Mouse (Mus musculus) spleen, postnatal 14 days (tissue): Measurements from ENCODE around the gene Slc39a11.

Experiments used
- DNase-seq, 2 experiments: peaks; one replicate each; pipeline ENCODE4 v3.0.0; 2021 to 2022; ENCODE audit warnings: low spot score in 2 of 2

The Slc39a11 gene

DNA sequence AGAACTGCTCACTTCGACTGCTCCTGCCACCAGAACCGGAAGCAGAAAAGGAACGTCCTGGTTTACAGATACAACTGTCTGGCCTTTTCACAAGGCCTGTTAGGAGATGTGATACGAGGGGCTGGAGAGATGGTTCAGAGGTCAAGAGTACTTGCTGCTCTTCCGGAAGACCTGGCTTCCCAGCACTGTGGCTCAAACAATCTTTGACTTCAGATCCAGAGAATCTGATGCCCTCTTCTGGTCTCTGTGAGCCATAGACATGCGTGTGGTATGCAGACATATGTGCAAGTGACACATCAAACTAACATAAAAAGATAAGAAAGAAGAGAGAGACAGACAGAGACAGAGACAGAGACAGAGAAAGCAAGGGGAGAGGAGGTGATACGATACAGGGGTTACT lies 17.6 kb downstream of the Slc39a11 start:
- DNase-seq = no peak

DNA sequence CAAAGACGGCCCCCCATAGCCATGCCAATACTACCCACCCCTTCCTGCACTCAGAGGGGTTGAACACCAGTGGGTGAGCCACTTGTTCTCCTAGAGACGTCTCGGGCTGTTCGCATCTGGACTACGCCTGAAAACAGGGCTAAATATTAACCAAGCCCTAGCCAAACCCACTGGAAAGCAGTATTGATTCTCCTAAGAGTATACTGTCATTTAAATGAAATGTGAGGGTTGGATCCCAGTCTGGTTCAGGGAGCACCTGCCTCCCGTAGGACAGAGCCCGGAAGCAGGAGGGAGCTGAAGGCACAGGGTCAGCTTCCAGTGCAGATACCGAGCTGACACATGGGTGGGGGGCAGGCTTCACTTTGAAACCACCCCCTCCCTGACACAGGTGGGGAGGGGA lies 18.0 kb downstream of the Slc39a11 start:
- no peak for DNase-seq

DNA sequence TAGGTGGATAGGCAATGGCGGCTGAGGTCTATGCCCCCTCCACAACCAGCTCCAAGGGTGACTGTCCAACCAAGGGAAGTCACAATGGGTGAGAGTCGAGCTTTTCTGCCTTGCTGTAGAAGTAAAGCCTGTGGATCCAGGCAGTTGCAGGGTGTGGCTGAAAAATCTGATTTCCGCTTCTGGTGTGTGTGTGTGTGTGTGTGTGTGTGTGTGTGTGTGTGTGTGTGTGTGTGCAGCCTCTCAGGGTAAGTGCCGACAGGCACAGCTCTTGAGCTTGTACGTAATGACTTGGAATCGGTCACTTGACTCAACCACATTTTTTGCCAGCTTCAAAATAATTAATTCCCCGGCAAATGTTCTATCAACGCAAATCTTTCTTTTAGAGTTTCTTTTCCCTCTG lies 18.6 kb downstream of the Slc39a11 start:
- no peak for DNase-seq

DNA sequence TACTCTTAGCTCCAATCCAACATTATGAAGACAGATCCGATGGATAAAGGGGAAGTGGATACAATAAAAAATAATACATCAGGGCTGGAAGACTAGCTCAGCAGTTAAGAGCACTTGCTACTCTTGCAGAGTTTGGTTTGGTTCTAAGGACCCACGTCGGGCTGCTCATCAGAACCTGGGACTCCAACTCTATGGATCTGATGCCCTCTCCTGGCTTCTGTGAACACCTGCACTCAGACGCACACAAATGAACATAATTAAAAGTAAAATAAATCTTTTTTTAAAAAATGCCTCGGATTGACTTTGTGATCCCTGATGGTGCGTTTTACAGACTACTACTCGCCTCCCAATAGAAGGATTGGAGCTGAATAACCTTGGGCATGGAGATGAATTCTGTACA lies 19.2 kb downstream of the Slc39a11 start:
- no peak for DNase-seq

DNA sequence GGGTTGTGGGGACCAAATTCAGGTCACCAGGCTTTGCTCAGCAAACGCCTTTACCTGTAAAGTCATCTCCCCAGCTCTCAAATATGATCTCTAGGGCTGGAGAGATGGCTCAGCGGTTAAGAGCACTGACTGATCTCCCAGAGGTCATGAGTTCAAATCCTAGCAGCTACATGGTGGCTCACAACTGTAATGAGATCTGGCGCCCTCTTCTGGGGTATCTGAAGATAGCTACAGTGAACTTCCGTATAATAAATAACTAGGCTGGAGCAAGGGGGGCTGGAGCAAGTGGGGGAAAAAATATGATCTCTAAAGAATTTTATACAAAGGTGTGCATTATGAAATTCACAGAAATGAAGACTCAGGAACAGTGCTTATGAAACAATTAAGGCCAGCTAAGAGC lies 22.1 kb downstream of the Slc39a11 start:
- no peak for DNase-seq

DNA sequence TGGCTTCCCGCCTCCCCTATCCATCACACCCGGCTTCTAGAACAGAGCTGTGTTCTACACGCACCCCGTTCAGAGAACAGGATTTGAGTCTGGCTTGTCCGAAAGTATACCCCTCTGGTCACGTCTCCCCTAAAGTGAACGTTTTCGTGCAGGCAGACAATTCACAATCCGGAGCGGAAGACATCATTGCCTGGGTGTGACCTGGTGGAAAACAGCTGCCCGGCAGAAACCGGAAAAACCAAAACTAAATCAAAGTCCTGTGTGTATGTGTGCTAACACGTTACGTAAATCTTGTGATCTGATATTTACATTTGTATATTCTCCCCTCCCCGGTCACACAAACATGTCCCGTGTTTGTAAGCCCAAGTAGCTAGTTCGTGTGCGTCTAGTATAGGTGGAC lies 24.4 kb downstream of the Slc39a11 start:
- DNase-seq = no peak

DNA sequence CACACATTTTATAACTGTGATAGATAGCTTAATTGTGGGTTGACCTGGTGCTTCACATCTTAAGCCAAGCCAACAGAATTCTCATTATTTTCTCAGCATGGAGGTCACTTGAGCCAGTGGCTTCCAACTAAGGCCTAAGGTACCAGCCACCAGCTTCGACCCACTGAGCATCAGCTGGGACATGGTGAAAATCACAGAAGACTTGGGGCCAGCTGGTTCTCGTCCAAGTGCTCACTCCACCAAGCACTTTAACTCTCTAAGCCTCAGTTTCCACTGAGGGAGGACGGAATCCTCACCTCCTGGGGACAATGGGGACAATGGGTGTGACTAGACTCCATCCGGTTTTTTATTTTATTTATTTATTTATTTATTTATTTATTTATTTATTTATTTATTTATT lies 27.9 kb downstream of the Slc39a11 start:
- no peak for DNase-seq

DNA sequence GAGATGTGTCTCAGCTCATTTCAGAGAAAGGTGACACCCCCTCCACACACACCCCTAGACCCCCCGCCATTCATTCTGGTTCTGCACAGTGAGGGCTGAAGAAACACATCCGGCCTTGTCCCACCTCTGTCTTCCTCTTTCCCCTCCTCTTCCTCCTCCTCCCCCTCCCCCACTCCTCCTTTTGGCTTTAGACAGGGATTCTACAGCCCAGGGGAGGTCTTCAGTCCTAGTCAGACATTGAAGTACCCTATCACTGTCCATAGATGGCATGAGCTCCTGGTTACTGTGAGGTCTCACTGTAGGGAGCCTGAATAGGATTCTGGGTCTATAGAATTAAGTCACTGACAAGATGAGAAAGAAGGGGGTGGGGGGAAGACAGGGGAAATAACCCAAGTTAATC lies 28.9 kb downstream of the Slc39a11 start:
- no peak for DNase-seq

DNA sequence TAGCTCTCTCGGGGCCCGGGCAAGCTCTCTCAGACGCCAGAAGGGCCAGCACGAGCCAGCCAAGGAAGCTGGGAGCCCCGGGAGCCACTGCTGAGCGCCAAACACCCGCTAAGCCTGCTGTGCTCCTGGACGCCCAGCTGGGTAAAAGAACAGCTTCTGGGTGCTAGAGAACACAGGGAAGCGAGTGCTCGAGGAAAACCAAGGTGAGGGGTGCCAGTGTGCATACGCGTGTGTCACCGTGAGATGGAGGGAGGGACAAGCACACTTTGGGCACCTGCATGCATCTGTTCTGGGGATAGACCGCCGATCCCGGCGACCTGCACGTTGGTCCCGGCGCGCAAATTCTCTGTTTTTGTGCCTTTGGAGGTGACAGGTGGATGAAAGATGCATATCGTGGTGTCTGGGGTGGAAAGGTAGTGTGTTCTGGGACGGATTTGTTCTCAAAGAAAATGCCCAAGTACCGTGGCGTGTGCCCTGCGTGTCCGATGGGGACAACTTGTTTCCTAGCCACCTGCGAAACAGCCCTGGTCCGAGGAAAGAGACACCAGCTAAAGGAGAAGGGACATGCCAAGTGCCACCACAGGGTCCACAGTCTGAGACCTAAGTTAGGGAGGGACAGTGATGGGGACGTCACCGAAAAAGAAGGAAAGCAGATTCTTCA lies 30.3 kb downstream of the Slc39a11 start:
- no peak for DNase-seq

DNA sequence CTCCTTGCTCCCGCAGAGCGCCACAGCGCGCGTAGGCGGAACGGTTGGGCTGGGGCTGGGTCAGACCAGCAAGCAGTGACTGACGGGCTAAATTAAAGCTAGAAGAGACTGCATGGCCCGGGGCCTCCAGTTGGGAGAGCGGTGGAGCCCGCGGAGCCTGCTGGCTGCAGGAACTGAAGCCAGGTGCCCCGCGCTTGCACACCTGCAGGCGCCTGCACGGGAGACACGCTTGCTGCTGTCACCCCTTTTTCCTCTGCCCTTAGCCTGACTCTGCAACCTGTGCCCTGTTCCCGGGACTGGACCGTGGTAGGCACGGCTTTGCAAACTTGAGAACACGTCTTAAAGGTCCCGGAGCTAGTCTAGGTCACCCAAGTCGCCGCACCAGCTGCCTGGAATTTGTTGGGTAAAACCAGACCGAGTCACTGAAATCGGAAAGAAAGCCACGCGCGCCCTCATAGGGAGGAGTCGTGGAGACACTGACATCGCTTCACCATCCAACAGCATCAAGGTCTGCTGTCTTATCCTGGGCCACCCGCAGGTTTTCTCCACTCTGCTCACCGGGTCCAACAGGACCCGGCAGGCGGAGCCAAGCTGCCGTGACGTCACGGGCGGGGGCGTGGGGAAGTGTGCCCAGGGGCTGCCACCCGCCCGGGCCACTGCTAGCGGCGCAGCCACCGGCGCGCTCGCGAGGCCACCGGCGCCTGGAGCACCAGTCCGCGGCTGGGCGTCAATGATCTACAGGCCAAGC lies 31.0 kb downstream of the Slc39a11 start, which contains the start of gene Sstr2:
Sstr2 (plus strand) TSS at position 671 of the 748 bp plus-strand sequence.
- DNase-seq = peak; percentile 47 to 63

DNA sequence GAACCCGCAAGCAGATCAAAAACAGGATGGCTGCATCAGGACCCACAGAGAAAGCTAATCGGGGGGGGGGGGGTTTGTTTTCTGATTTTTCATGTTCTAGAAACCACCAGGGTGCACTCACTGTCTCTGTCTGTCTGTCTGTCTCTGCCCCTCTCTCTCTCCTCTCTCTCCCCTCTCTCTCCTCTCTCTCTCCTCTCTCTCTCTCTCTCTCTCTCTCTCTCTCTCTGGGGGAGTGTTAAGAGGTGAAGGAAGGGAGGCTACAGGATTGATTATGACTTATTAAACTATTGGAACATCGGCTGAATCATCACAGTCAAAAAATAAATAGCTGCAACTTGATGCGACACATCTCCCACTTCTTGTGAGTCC lies 31.6 kb downstream of the Slc39a11 start:
- DNase-seq = no peak

DNA sequence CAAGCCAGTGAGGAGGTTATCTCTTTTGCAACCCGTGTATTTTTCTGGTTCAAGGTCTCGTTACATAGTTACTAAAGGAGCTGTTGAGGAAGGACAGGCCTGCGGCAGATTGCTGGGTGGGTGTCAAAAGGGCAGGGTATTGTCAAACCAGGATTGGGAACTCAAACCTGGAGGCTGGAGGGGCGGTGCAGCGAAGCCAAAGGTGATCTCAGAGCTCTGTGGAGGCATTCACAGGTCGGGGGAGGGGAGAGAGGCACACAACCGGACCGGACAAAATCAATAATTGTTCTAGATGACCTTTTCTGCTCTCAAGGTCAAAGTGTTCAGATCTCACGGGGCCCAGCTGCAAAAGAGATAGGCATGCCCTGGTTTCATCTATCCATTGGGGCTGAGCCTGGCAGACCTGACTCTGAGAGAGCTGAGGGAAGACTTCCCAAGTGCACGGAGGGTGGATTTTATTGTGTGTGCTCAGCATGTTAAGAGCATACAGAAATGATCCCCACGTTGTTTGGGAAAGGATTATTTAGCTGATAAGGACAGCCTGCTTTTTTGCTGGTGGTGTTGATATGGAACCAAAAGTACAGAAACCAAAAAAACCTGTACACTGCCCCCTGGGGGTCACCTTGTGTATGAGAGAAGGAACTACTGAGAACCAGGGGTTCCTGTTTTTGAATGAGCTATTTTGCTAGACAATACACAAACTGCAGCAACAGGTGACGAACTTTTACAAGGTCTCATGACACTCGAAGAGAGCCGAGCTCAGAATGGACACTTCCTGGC lies 32.6 kb downstream of the Slc39a11 start:
- DNase-seq = peak; percentile 25 to 72

DNA sequence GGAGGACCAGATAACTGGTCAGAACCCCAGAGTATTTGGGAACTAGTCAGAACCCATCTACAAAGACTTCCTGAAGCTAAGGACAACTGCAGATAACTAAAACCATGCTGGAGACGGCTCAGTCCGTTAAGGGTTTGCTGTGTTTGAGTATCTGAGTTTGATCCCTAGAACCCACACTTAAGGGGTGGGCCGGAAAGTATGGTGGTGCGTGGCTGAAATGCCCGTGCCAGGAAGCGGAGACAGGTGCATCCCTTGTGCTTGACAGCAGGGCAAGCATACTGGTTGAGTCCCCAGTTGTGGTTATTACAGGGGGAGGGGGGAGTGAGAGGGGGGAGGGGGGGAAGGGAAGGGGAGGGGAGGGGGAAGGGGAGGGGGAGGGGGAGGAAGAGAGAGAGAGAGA lies 35.4 kb downstream of the Slc39a11 start:
- DNase-seq = no peak

DNA sequence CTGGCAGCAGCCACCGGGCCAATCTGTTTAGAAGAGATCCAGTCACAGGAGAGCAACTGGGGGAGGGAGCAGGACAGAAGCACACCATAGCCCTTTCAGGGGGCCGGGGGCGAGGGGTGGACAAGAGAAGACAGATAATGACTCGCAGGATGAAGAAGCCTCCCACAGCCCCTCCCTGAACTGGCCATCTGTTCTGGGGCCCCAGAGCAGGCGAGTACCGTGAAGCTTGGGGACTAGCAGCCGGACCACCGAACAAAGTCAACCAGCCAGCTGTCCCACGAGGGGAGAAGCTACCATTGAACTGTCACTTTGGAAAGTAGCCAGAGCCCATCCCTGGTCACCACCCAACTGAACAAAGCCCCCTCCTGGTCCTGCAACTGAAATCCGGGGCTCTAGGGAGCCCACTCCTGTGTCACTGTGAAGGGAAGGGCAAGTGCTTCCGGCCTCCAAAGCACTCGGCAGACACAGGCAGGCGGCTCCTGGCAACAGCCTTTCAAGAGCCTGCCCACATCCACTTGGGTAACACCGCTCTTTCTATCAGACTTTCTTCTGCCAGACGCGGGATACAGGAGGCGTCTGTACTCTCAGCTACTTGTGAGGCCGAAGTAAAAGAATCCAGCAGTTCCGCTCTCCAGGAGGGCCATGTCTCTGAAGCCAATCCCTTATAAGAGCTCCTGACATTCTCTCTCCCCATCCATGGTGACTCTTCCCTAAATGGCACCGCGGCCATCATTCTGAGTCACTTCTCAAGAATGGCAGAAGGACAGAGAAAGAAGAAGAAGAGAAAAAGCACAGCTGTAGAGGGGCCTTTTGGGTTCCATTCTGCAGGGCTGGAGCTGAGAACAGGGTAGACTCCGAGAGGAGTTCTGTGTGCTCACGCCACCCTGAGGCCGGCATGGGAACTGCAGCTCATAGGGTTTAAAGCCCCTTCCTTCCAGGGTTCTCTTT lies 37.9 kb downstream of the Slc39a11 start:
- DNase-seq = peak in 1 of 2 experiments; percentile 36

DNA sequence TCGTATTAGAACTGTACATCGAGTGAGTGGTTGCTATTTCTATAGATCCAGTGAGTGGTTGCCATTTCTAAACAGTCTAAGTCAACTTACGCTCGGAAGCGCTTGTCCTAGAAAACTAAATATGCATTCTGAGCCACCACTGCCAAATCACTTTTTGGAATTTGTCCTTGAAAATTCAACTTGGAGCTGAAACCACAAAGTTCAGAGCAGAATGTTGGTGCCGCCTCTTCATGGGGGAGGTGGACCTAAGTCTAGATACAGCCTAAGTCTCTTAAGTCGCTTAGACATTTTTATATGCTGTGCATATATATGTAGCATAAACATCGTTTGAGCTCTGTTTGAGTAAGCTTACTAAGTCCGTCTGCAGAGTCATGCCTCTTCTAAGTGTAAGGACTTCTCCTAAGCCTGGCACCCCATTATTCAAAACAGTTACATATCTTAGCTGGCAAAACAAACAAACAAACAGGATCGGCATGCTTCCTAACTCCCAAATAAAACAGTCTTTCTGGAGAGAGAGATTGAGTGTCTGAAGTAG lies 38.7 kb downstream of the Slc39a11 start:
- no peak for DNase-seq

DNA sequence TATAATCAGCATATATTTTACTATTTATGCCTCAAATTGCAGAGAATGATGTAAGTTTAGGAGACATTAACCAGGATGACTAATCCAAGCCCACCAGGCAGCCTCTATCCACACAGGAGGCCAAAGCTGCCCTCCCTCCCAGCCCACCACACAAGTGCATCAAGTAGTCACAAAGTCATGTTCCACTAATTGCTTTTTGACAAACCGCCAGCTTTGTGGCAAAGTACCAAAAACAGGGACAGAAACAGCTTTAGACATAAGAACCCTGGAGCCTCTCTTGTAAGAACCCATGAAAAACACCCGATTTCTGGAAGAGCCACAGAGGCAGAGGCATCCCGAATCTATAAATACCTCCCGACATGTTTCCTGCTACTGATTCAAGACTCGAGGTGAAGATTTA lies 39.6 kb downstream of the Slc39a11 start:
- no peak for DNase-seq

DNA sequence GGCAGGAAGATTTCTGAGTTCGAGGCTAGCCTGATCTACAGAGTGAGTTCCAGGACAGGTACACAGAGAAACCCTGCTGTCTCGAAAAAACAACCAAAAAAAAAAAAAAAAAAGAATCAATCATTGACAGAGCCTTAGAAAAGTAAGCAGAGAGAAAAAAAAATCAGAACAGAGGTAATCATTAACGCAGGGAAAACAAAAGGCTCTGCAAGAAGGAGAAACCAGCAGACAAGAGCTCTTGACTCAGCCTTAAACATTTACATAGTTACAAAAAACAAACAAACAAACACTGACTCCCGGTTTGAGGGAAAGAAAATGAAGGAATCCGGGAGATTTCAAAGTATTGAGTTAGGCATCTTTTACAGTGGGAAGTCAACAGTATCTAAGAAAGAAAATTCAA lies 40.3 kb downstream of the Slc39a11 start:
- no peak for DNase-seq

DNA sequence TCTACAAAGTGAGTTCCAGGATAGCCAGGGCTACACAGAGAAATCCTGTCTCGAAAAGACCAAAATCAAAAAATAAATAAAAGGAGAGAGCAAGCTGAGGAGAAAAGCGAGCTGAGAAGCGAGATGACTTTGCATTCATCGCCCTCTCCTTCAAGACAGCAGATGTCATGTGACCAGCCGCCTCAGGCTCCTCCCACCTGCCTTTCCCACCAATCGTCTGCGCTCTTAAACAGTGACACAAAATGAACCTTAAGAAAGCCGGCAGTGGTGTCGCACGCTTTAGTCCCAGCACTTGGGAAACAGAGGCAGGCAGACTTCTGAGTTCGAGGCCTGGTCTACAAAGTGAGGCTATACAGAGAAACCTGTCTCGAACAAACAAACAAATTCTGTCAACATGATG lies 42.3 kb downstream of the Slc39a11 start:
- no peak for DNase-seq

DNA sequence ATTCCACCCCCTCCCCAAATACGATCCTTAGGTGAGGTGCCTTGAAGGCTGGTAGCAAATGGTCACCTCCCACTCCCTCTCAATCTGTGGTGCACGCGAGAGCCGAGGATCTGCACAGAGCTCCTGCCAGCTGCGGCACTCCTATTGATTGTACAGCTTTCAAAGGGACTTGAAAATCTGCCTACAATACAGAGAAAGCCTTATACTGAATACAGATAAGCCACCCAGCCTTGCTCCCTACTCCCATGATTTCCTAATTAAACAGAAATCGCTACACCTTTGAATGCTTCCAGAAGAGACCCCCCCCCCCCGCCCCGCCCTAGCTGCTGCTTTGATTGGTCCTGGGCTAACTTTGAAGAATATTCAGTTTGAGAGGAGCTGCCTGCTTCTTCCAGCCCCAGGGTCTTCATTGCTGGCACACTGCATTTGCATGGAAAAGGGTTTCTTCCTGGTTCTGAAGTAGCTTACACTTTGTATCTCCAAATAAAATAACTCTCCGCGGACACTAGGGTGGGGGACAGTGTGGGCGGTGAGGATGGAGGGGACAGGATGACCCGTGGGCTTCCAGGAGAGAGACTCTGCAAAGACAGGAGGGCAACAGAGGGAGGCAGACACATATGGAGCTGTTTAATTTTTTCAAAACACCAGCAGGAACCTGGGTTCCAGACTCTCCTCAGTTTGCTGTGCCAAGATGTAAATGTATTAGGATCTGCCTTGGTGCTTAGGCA lies 48.1 kb downstream of the Slc39a11 start:
- no peak for DNase-seq

DNA sequence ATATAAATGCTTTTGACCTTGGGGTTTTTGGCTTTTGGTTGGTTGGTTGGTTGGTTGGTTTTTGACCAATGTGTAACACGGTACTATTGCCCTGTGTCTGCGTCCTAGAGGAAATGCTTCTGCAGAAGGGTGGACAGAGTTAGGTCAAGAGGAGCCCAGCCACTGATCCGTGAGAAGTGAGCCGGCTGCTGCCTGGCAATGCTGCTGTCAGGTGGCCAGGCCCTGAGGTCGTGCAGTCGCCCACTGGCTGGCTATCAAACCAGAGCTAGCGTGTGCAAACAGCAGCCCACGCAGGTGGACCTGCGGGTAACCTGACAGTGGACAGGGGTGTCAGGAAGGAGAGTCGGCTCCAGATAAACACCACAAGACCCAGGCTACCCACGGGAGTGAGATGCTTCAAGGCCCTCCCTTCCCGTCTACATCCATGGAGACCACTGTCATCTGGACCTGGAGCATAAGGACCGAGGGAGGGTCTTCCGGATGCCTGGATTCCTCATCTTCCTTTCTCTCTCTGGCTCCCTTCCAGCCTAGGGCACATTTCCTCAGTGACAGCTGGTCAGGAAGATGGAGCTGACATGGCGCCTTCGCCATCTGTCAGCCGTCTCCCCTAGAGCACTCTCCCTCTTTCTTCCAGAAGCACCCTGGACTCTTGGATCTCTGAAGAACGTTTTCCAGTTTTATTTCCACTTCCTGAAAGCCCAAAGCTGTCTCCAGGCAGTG lies 49.2 kb downstream of the Slc39a11 start:
- DNase-seq = no peak
